Mouse (Mus musculus) CH12.LX (cell line): ENCODE results near the gene Gtsf1l. TPM values are rescaled to one million over a fixed set of nuclear protein-coding genes. Genes with fewer than 3 reads are reported as not detected.

Source experiments
- DNase-seq: peaks from one replicate; pipeline ENCODE4 v3.0.0-alpha.2; 2013; ENCODE audit errors: extremely low read depth
- H3K27ac ChIP-seq: 2 replicates; pipeline ENCODE4 v1.5.1; 2012; ENCODE audit warnings: low read depth, mild to moderate bottlenecking, control low read depth, moderate library complexity; ENCODE audit not compliant: insufficient read depth
- H3K27me3 ChIP-seq: replicated peaks from 2 replicates; pipeline ENCODE3; 2012; ENCODE audit warnings: inconsistent platforms
- H3K36me3 ChIP-seq, 2 experiments: replicated peaks in 1 of 2; 2 replicates each; pipeline versions ENCODE3 to v1.6.1; 2012; ENCODE audit warnings: inconsistent platforms in 1 of 2, low read length in 1 of 2, mild to moderate bottlenecking in 1 of 2, mixed read lengths in 1 of 2, moderate library complexity in 1 of 2; ENCODE audit not compliant: control insufficient read depth in 1 of 2, insufficient read depth in 1 of 2
- H3K4me1 ChIP-seq, 2 experiments: 2 replicates each; pipeline ENCODE4 v1.6.1; 2012; ENCODE audit warnings: inconsistent platforms in 1 of 2, moderate library complexity in 1 of 2; ENCODE audit not compliant: insufficient read depth in 2 of 2, control insufficient read depth in 1 of 2
- H3K4me2 ChIP-seq: 2 replicates; pipeline ENCODE4 v1.6.1; 2012; ENCODE audit warnings: low read depth, mild to moderate bottlenecking, control low read depth; ENCODE audit not compliant: poor library complexity, insufficient read depth, severe bottlenecking
- H3K4me3 ChIP-seq, 3 experiments: fragments of 150-350 bp in 1 of 3; sonication (generic) in 1 of 3; replicated peaks in 1 of 3; 2 replicates each; pipeline versions ENCODE3 to v1.5.1; 2011 to 2012; ENCODE audit warnings: low read depth in 2 of 3, low read length in 2 of 3, mild to moderate bottlenecking in 2 of 3, moderate library complexity in 2 of 3, control low read depth in 1 of 3, improper control_type of control experiment in 1 of 3, inconsistent platforms in 1 of 3, mixed read lengths in 1 of 3; ENCODE audit not compliant: poor library complexity in 1 of 3
- H3K79me2 ChIP-seq: replicated peaks from 2 replicates; pipeline ENCODE4 v1.6.1; 2012; ENCODE audit warnings: mild to moderate bottlenecking, moderate library complexity; ENCODE audit not compliant: control insufficient read depth, poor library complexity, insufficient read depth, severe bottlenecking; ENCODE audit errors: extremely low read depth
- H3K9ac ChIP-seq: 2 replicates; pipeline ENCODE4 v1.6.1; 2012; ENCODE audit warnings: low read depth, mild to moderate bottlenecking, control low read depth, moderate library complexity; ENCODE audit not compliant: insufficient read depth
- H3K9me3 ChIP-seq: replicated peaks from 2 replicates; pipeline ENCODE3; 2012; ENCODE audit warnings: low read length, inconsistent platforms, mixed read lengths
- CHD2 ChIP-seq: IDR thresholded peaks from 2 replicates; pipeline ENCODE4 v1.6.1; 2011; ENCODE audit warnings: low read length, improper control_type of control experiment
- CTCF ChIP-seq, 2 experiments: IDR thresholded peaks in 1 of 2; conservative IDR thresholded peaks in 1 of 2; 2 replicates each; pipeline ENCODE4 v1.5.1; 2011 to 2012; ENCODE audit warnings: low read depth in 2 of 2, low read length in 2 of 2, improper control_type of control experiment in 1 of 2, inconsistent platforms in 1 of 2, mild to moderate bottlenecking in 1 of 2, moderate library complexity in 1 of 2
- E2F4 ChIP-seq: IDR thresholded peaks from 2 replicates; pipeline ENCODE4 v1.6.1; 2011; ENCODE audit warnings: low read depth, low read length, improper control_type of control experiment; ENCODE audit not compliant: insufficient replicate concordance
- ELF1 ChIP-seq: IDR thresholded peaks from 2 replicates; pipeline ENCODE4 v1.6.1; 2014; ENCODE audit warnings: low read depth, mild to moderate bottlenecking, inconsistent platforms, low read length, improper control_type of control experiment
- EP300 ChIP-seq: IDR thresholded peaks from 2 replicates; pipeline ENCODE4 v1.6.1; 2011; ENCODE audit warnings: low read length, improper control_type of control experiment
- GABPA ChIP-seq: IDR thresholded peaks from 2 replicates; pipeline ENCODE4 v1.6.1; 2012; ENCODE audit warnings: low read depth, low read length, improper control_type of control experiment, inconsistent platforms; ENCODE audit not compliant: insufficient replicate concordance
- HCFC1 ChIP-seq: IDR thresholded peaks from 2 replicates; pipeline ENCODE4 v1.6.1; 2012; ENCODE audit warnings: low read depth, mild to moderate bottlenecking, inconsistent platforms, low read length, improper control_type of control experiment
- JUN ChIP-seq: IDR thresholded peaks from 2 replicates; pipeline ENCODE4 v1.6.1; 2011; ENCODE audit warnings: low read depth, mild to moderate bottlenecking, low read length, improper control_type of control experiment, moderate library complexity; ENCODE audit not compliant: insufficient read depth
- KAT2A ChIP-seq: IDR thresholded peaks from 2 replicates; pipeline ENCODE4 v1.6.1; 2012; ENCODE audit warnings: low read length, improper control_type of control experiment, inconsistent platforms; ENCODE audit not compliant: insufficient replicate concordance
- MAFK ChIP-seq: IDR thresholded peaks from 2 replicates; pipeline ENCODE4 v1.6.1; 2011; ENCODE audit warnings: low read length, improper control_type of control experiment; ENCODE audit not compliant: insufficient replicate concordance
- MAX ChIP-seq: IDR thresholded peaks from 2 replicates; pipeline ENCODE4 v1.6.1; 2011; ENCODE audit warnings: low read length, improper control_type of control experiment
- MAZ ChIP-seq: IDR thresholded peaks from 2 replicates; pipeline ENCODE4 v1.6.1; 2012; ENCODE audit warnings: low read depth, mild to moderate bottlenecking, inconsistent platforms, low read length, improper control_type of control experiment, moderate library complexity
- MEF2A ChIP-seq: IDR thresholded peaks from 2 replicates; pipeline ENCODE4 v1.6.1; 2014; ENCODE audit warnings: low read depth, mild to moderate bottlenecking, inconsistent platforms, low read length, improper control_type of control experiment, borderline replicate concordance
- MXI1 ChIP-seq: IDR thresholded peaks from 2 replicates; pipeline ENCODE4 v1.6.1; 2011; ENCODE audit warnings: mild to moderate bottlenecking, low read depth, low read length, improper control_type of control experiment
- RCOR1 ChIP-seq: conservative IDR thresholded peaks from 2 replicates; pipeline ENCODE4 v1.6.1; 2012; ENCODE audit warnings: low read depth, mild to moderate bottlenecking, inconsistent platforms, low read length, improper control_type of control experiment
- SIN3A ChIP-seq: IDR thresholded peaks from 2 replicates; pipeline ENCODE4 v1.6.1; 2012; ENCODE audit warnings: low read length, improper control_type of control experiment, inconsistent platforms
- SMC3 ChIP-seq: IDR thresholded peaks from 2 replicates; pipeline ENCODE4 v1.6.1; 2011; ENCODE audit warnings: low read depth, low read length, improper control_type of control experiment
- TBP ChIP-seq: conservative IDR thresholded peaks from 2 replicates; pipeline ENCODE4 v1.6.1; 2011; ENCODE audit warnings: low read depth, low read length, improper control_type of control experiment
- UBTF ChIP-seq: IDR thresholded peaks from 2 replicates; pipeline ENCODE4 v1.6.1; 2012; ENCODE audit warnings: low read depth, mild to moderate bottlenecking, inconsistent platforms, low read length, improper control_type of control experiment, moderate library complexity
- USF1 ChIP-seq: IDR thresholded peaks from 2 replicates; pipeline ENCODE4 v1.6.1; 2014; ENCODE audit warnings: low read depth, mild to moderate bottlenecking, inconsistent platforms, low read length, improper control_type of control experiment
- ZC3H11A ChIP-seq: IDR thresholded peaks from 2 replicates; pipeline ENCODE4 v1.6.1; 2012; ENCODE audit warnings: low read depth, mild to moderate bottlenecking, inconsistent platforms, low read length, improper control_type of control experiment
- ZKSCAN1 ChIP-seq: IDR thresholded peaks from 2 replicates; pipeline ENCODE4 v1.6.1; 2012; ENCODE audit warnings: low read depth, inconsistent platforms, low read length, improper control_type of control experiment, borderline replicate concordance
- ZNF384 ChIP-seq: IDR thresholded peaks from 2 replicates; pipeline ENCODE4 v1.6.1; 2012; ENCODE audit warnings: low read depth, low read length, improper control_type of control experiment, inconsistent platforms
- dilution Hi-C: fragments of 300-500 bp; cut with MboI; formaldehyde crosslinking; loops from 2 replicates; pipeline ENCODE4 v1.14.3; 2020; ENCODE audit warnings: low sequenced_read_pairs; ENCODE audit not compliant: extremely low pct_unique_long_range_greater_than_20kb, extremely low pct_ligation_motif_present
- in situ Hi-C: fragments of 300-500 bp; cut with MboI; formaldehyde crosslinking; loops from 3 replicates; pipeline ENCODE4 v1.14.3; 2019; ENCODE audit warnings: low sequenced_read_pairs, low pct_ligation_motif_present, low pct_unique_long_range_greater_than_20kb, mixed read lengths
- polyA plus RNA-seq: library from polyadenylated mRNA; unstranded; fragments of >175 nt; gene quantifications from 2 replicates; pipeline ENCODE4 v1.2.1, GENCODE M21; 2012; ENCODE audit warnings: low read depth; ENCODE audit not compliant: insufficient read length
- total RNA-seq, 2 experiments: library from RNA; depleted of rRNA; stranded (reverse); fragments of 300-350 nt in 1 of 2; fragments of >200 nt in 1 of 2; gene quantifications; 2 replicates each; pipeline ENCODE4 v1.2.3; 2012 to 2014

Gtsf1l gene
- total and polyA plus RNA-seq, 3 experiments = not detected

DNA sequence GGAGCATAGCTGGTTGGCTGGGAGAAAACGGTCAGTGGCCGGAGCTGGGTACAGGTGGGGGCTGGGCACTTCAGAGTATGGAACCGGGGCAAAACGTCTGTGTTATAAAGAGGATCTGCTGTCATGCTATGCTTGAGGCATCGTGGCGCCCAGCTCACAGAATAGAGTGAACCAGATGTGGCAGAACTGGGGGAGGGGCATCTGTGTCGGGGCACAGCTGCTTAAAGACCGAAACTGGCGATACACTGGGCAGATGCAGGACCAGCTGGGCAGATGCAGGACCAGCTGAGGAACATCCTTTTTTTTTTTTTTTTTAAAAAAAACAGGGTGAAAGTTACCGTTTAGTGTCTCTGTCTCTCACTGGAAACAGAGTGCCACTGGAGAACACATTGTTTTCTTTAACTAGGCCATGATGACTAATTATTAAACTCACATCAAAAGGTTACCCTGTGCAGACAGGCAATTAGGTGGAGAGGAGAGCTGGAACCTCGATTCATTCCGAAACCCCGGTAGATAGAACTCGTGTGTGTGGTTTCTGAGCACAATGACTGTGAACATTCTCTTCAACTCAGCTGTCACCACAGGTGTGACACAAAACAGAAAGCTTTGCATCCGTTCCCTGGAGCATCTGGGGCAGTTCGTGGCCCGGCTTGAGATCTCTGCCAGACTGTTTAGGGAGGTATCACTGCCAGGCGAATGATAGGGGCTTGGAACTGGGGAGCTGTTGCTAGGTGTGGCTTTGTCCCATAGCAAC is 15.4 kb upstream of the Gtsf1l start (continued):
- TF ChIP-seq ZKSCAN1 = no peak
- TF ChIP-seq CTCF (conservative IDR thresholded peaks at IDR 0.05 in 1 of 2, IDR thresholded peaks at IDR 0.05 in 1 of 2; ENCODE audit: low read depth in 2 of 2, low read length in 2 of 2) = no peak
- no peak for TF ChIP-seq GABPA
- no peak for TF ChIP-seq MAZ
- TF ChIP-seq SMC3 = no peak
- TF ChIP-seq ZNF384 = peak; percentile 96
- 0 out of 2 replicates have a peak, but pooled peaks have one; percentile 20 for TF ChIP-seq MAX
- no peak for TF ChIP-seq CHD2
- no peak for TF ChIP-seq USF1

DNA sequence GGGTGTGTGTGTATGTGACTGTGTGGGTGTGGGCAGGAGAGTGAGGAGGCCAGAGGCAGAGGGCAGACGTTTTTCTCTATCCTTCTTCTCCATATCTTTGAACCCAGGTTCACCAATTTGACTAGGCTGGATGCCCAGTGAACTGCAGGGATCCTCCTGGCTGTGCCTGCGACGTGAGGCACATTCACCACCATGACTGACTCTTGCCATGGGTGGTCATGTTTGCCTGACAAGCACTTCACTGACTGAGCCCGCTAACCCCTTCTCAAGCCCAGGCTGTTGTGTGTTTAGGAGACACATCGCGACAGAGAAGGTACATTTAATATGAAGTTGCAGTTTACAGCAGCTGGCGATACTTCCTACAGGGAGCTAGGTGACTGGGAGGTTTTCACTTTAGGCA is 14.6 kb upstream of the Gtsf1l start:
- no peak for TF ChIP-seq KAT2A
- TF ChIP-seq MAFK = no peak
- TF ChIP-seq E2F4 = no peak
- no peak for TF ChIP-seq SIN3A
- TF ChIP-seq EP300 = no peak
- no peak for TF ChIP-seq ZC3H11A
- TF ChIP-seq UBTF = no peak
- no peak for TF ChIP-seq GABPA
- TF ChIP-seq RCOR1 = no peak
- no peak for TF ChIP-seq MEF2A
- TF ChIP-seq HCFC1 = no peak
- TF ChIP-seq CHD2 = no peak
- no peak for TF ChIP-seq MXI1
- TF ChIP-seq TBP = no peak
- no peak for TF ChIP-seq ELF1
- no peak for TF ChIP-seq ZNF384
- no peak for TF ChIP-seq USF1
- no peak for TF ChIP-seq JUN
- Histone ChIP-seq H3K4me3 (no peak overlapping the region), H3K79me2 (no peaks in the 10 kb centered on the region), H3K27ac (no peak overlapping the region), H3K4me1 (peaks cover 11 to 23% of the 10 kb centered on the region in 2 experiments), H3K9ac (no peak overlapping the region), H3K36me3 (no peaks in the 10 kb centered on the region), H3K9me3 (peaks cover 9% of the 10 kb centered on the region), H3K4me2 (peak overlapping the region; percentile 54; the same call in 1 of the 2 replicates), H3K27me3 (peaks cover 75% of the 10 kb centered on the region)
- in situ Hi-C loops (loop anchor here (10.0 kb wide), 1 partner anchor 213 kb away; no protein-coding TSS in a partner anchor), dilution Hi-C loops (no loop called here)
- DNase-seq = no peak
